Mouse (Mus musculus) retina, adult 2 months (tissue): ENCODE data around the gene Prdx3.
A peak's percentile ranks its signal among the peaks of the same experiment; 100 is the strongest.

Experiments
- DNase-seq: peaks from one replicate; pipeline ENCODE4 v3.0.0-alpha.2; 2012; ENCODE audit warnings: low read depth, low spot score

Gene Prdx3

GRCm38 (mm10) chr19:60874064-60874694 lies at the start of gene Prdx3:
TSS of gene Prdx3 (minus strand) at chr19:60874556.
- peak; percentile 84 for DNase-seq

- no peak for DNase-seq
Measured at GRCm38 (mm10) chr19:60916869-60917570, 42.7 kb upstream of the Prdx3 start.

GRCm38 (mm10) chr19:60915862-60916261 lies 41.5 kb upstream of the Prdx3 start:
- no peak for DNase-seq

- no peak for DNase-seq
Measured at GRCm38 (mm10) chr19:60915236-60915635, 40.9 kb upstream of the Prdx3 start.

GRCm38 (mm10) chr19:60911653-60912052 lies 37.3 kb upstream of the Prdx3 start:
- DNase-seq, result no peak

GRCm38 (mm10) chr19:60910304-60910703 lies 35.9 kb upstream of the Prdx3 start:
- no peak for DNase-seq

GRCm38 (mm10) chr19:60905477-60905876 lies 31.1 kb upstream of the Prdx3 start:
- no peak for DNase-seq

- DNase-seq, result no peak
Measured at GRCm38 (mm10) chr19:60903971-60904370, 29.6 kb upstream of the Prdx3 start.

- DNase-seq, result no peak
Measured at GRCm38 (mm10) chr19:60903139-60903538, 28.8 kb upstream of the Prdx3 start.

- no peak for DNase-seq
Measured at GRCm38 (mm10) chr19:60895251-60895880, 21.0 kb upstream of the Prdx3 start.

GRCm38 (mm10) chr19:60891934-60892547 lies 17.7 kb upstream of the Prdx3 start:
- DNase-seq, result no peak

- no peak for DNase-seq
Measured at GRCm38 (mm10) chr19:60891123-60891470, 16.7 kb upstream of the Prdx3 start.

- DNase-seq, result no peak
Measured at GRCm38 (mm10) chr19:60890391-60891122, 16.2 kb upstream of the Prdx3 start.

- peak; percentile 83 for DNase-seq
Measured at GRCm38 (mm10) chr19:60889714-60890315, 15.5 kb upstream of the Prdx3 start, which contains the start of gene Grk5. TSS of gene Grk5 (plus strand) at chr19:60889749.

GRCm38 (mm10) chr19:60889101-60889713 lies 14.9 kb upstream of the Prdx3 start:
- DNase-seq, result no peak

- DNase-seq, result no peak
Measured at GRCm38 (mm10) chr19:60887637-60888036, 13.3 kb upstream of the Prdx3 start.

- no peak for DNase-seq
Measured at GRCm38 (mm10) chr19:60883129-60883528, 8.8 kb upstream of the Prdx3 start.

GRCm38 (mm10) chr19:60873501-60873900 lies 855 bp downstream of the Prdx3 start:
- no peak for DNase-seq

GRCm38 (mm10) chr19:60872272-60872671 lies 2.1 kb downstream of the Prdx3 start:
- no peak for DNase-seq

- DNase-seq, result no peak
Measured at GRCm38 (mm10) chr19:60871366-60871765, 3.0 kb downstream of the Prdx3 start.

- DNase-seq, result no peak
Measured at GRCm38 (mm10) chr19:60870489-60870888, 3.9 kb downstream of the Prdx3 start.
